Mouse (Mus musculus): ENCODE data around the gene Fbxw7. TPM values are rescaled to one million over a fixed set of nuclear protein-coding genes. Genes with fewer than 3 reads are reported as not detected.

The Fbxw7 gene
- polyA plus RNA-seq, 1 experiment from 2014 or later, result 52.8 TPM

DNA sequence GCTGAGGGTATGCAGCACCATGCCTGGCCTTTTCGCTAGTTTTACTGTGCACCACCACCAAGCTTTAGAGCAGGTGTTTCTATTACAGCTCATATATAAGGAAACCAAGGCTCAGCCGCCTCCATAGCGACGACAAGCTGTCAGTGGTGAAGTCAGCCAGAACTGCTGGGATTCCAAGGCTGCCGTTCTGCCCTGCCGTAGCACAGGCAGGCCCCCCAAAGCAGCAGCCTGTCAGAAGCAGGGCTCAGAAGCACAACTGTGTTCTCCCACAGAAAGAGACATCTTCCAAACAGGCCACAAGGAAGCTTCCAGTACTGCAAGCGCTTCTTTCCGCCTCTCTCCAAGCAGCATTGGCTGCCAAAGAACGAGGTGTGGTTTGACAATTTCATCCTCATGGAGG is 200.6 kb downstream of the Fbxw7 start:
- 0 out of 2 replicates have a peak overlapping the region, but pooled peaks have one; percentile 14 for H3K9ac ChIP-seq (replicated peaks)
- no peak overlapping the region for H3K4me2 ChIP-seq
- no peaks in the 10 kb centered on the region for H3K9me3 ChIP-seq (replicated peaks)
- H3K4me3 ChIP-seq (replicated peaks), result no peak overlapping the region
- peaks cover 6% of the 10 kb centered on the region for H3K4me1 ChIP-seq
- H3K36me3 ChIP-seq, result no peaks in the 10 kb centered on the region
- WGBS, result 54% methylated on average over 9 of the region's 9 CpGs
- ATAC-seq (ENCODE audit: low FRiP score), result peak; percentile 45; the same call in 1 of the 2 replicates
- peak overlapping the region; percentile 71 for H3K27ac ChIP-seq (replicated peaks)
- H3K27me3 ChIP-seq (replicated peaks), result no peaks in the 10 kb centered on the region

DNA sequence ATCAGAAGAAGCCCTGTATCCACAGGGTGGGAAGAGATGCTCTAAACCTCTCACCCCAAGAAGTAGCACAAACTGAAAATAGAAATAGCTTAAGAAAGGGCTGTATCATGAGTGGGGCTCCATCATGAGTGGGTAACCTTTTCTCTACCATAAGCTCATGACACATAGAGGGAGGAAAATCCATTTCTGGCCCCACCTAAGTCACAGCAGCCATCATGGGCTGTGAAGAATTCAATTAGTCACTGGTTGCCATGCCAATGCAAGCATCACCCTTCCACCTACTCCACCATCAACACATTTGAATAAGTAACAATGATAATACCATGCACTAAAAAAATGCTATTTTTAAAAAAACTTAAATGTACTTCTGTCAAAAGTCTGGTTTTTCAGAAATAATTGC is 205.1 kb downstream of the Fbxw7 start:
- Histone ChIP-seq H3K9ac (replicated peaks) (no peak overlapping the region), H3K27me3 (replicated peaks) (no peaks in the 10 kb centered on the region), H3K4me1 (peaks cover 6% of the 10 kb centered on the region), H3K4me2 (no peak overlapping the region), H3K9me3 (replicated peaks) (no peaks in the 10 kb centered on the region), H3K4me3 (replicated peaks) (no peak overlapping the region), H3K36me3 (no peaks in the 10 kb centered on the region), H3K27ac (replicated peaks) (no peak overlapping the region)
- ATAC-seq (ENCODE audit: low FRiP score), result no peak

DNA sequence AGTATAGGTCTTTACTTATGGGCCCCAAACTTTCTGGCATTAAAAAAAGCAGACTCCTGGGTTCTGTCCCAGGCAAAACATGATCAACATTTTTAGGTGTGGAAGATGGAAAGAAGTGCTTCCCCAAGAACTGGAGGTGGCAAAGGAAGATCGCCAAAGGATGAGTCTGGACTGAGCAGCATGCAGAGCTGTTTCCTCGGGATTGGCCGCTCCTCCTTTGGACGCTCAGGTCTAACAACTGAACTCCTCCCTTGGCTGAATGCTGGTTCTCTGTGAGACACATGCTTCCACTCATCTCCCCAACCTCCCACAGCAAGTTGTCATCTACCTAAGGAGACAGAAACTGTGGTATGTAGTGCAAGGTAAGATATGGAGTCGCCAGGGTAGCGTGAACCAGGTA is 206.7 kb downstream of the Fbxw7 start:
- Histone ChIP-seq H3K4me1 (no peaks in the 10 kb centered on the region), H3K9ac (replicated peaks) (no peak overlapping the region), H3K9me3 (replicated peaks) (no peaks in the 10 kb centered on the region), H3K4me3 (replicated peaks) (no peak overlapping the region), H3K36me3 (no peaks in the 10 kb centered on the region), H3K4me2 (no peak overlapping the region), H3K27ac (replicated peaks) (no peak overlapping the region), H3K27me3 (replicated peaks) (no peaks in the 10 kb centered on the region)
- 95% methylated on average over 6 of the region's 6 CpGs for WGBS
- no peak for ATAC-seq (ENCODE audit: low FRiP score)

DNA sequence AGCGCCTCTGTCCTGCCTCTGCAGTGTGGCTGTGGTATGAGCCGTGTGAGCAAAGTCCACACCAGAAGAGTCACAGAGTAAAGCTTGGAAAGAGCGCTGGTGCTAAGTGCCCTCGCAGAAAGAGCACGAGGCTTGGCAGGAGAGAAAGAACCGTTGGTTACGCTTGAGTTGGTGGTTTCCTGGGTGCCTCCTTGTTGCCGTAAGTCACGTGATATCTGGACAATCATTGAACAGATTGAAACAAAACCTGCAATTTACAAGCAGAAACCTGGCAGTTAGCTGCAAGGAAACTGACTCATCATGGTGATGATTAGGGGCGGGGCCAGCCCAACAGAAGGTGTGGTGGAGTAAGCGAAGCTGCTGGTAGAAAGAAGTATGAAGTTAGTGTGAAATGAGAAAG is 207.7 kb downstream of the Fbxw7 start:
- no peak for ATAC-seq (ENCODE audit: low FRiP score)
- WGBS, result 80% methylated on average over 11 of the region's 11 CpGs
- H3K36me3 ChIP-seq, result no peaks in the 10 kb centered on the region

DNA sequence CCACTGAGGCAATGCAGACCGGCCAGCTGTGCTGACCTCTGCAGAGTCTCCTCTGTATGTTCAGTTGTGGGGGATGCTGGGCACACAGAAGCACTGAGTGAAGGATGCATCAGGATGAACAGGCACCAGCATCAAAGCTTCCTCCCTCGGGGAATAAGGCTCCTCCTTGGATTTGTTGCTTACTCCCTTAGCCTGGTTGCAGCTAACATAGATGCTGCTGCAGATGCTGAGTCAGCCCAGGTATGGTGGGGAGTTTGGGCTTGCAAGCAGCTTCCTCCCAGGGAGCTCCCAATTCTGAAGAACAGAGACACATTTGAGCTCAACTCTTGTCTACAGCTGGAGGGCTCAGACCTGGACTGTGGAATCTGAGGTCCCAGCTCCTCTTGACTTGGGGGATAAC is 209.2 kb downstream of the Fbxw7 start:
- H3K4me2 ChIP-seq, result no peak overlapping the region
- H3K9ac ChIP-seq (replicated peaks), result no peak overlapping the region
- H3K4me1 ChIP-seq, result no peaks in the 10 kb centered on the region
- 90% methylated on average over 2 of the region's 2 CpGs for WGBS
- H3K9me3 ChIP-seq (replicated peaks), result no peaks in the 10 kb centered on the region
- H3K27me3 ChIP-seq (replicated peaks), result no peaks in the 10 kb centered on the region
- no peak for ATAC-seq (ENCODE audit: low FRiP score)
- no peak overlapping the region for H3K4me3 ChIP-seq (replicated peaks)
- H3K27ac ChIP-seq (replicated peaks), result no peak overlapping the region
- no peaks in the 10 kb centered on the region for H3K36me3 ChIP-seq

More for the DNA sequence above, 207.7 kb downstream of the Fbxw7 start:
- Histone ChIP-seq H3K27me3 (replicated peaks) (no peaks in the 10 kb centered on the region), H3K4me1 (no peaks in the 10 kb centered on the region), H3K27ac (replicated peaks) (no peak overlapping the region), H3K9me3 (replicated peaks) (no peaks in the 10 kb centered on the region), H3K9ac (replicated peaks) (no peak overlapping the region), H3K4me3 (replicated peaks) (no peak overlapping the region), H3K4me2 (no peak overlapping the region)

DNA sequence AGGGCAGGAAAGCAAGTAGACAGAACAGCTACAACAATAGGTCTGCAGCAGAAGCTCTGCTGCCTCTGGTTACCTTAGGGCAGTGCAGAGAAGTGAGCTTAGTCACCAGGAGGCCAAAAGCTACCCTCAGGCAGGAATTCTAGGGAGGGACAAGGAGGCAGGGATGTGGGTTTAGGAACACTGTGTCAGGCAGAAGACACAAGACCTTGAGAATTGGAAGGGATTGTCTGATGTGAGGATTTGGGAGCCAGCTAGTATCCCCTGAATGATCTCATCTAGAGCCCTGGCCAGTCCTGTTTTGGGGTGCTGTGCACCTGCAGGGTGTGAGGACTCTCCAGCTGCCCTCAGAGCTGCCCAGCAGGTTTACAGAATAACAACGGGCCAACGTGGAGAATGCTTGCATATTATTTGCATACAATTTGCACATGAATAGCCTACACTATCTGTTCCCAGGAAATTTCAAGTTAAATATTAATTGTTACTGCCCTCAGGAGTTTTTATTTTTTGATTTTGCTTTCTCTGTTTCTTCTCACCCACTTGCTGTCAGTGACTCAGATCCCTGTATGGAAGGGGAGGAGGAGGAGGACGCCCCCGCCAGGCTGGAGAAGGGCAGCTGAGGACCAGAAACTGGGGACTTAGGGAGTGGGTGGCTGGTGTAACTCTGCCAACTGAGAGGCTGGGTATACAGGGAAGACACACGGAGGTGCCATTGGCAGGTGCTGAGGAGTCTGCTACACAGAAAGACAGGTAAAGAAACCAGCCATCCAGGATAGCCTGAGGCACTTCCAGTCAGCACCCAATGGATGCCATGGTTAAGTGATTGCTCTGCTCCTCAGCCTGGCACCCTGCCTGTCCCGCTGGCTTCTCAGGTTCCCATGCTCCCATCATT is 210.0 kb downstream of the Fbxw7 start:
- H3K27ac ChIP-seq (replicated peaks), result no peak overlapping the region
- H3K36me3 ChIP-seq, result no peaks in the 10 kb centered on the region
- H3K4me2 ChIP-seq, result no peak overlapping the region
- H3K9ac ChIP-seq (replicated peaks), result no peak overlapping the region
- ATAC-seq (ENCODE audit: low FRiP score), result no peak
- 27% methylated on average over 6 of the region's 6 CpGs for WGBS
- no peaks in the 10 kb centered on the region for H3K4me1 ChIP-seq
- no peaks in the 10 kb centered on the region for H3K9me3 ChIP-seq (replicated peaks)
- H3K4me3 ChIP-seq (replicated peaks), result no peak overlapping the region
- H3K27me3 ChIP-seq (replicated peaks), result no peaks in the 10 kb centered on the region

Other genes starting within 250 kb of the Fbxw7 start
- gene Arfip1, start 232.6 kb upstream of the Fbxw7 start, polyA plus RNA-seq (2015; fragmentation: Nextera tagmentation; extraction: Ambion mirVana), result 21.9 and 28.3 TPM in 2 replicates
- 0.14 and 0.22 TPM in 2 replicates for gene Tigd4, start 221.7 kb upstream of the Fbxw7 start, polyA plus RNA-seq (2015; fragmentation: Nextera tagmentation; extraction: Ambion mirVana)
- 0.97 and 2.5 TPM in 2 replicates for gene Tmem154, start 149.1 kb upstream of the Fbxw7 start, polyA plus RNA-seq (2015; fragmentation: Nextera tagmentation; extraction: Ambion mirVana)